Mouse (Mus musculus) liver, embryonic 16.5 days (tissue): Measurements from ENCODE around the gene Rnasek. TPM values are rescaled to one million over a fixed set of nuclear protein-coding genes. Genes with fewer than 3 reads are reported as not detected.

Source experiments
- ATAC-seq: fragments of 200-750 bp; cut with Nextera tagmentation; 2 replicates; pipeline ENCODE4 v1.8.0; 2017; ENCODE audit warnings: low read depth, mild to moderate bottlenecking, moderate number of reproducible peaks, moderate library complexity
- H3K27ac ChIP-seq: fragments of 300-500 bp; sonication (generic); 2 replicates; pipeline ENCODE4 v1.5.1; 2014; ENCODE audit warnings: mild to moderate bottlenecking, low read length
- H3K27me3 ChIP-seq: fragments of 300-500 bp; sonication (generic); 2 replicates; pipeline ENCODE4 v1.6.1; 2014; ENCODE audit warnings: low read depth, low read length, mixed read lengths; ENCODE audit not compliant: control insufficient read depth, insufficient read depth
- H3K36me3 ChIP-seq: fragments of 300-500 bp; sonication (generic); 2 replicates; pipeline ENCODE4 v1.6.1; 2014; ENCODE audit warnings: mild to moderate bottlenecking; ENCODE audit not compliant: control insufficient read depth, insufficient read depth
- H3K4me1 ChIP-seq: fragments of 300-500 bp; sonication (generic); 2 replicates; pipeline ENCODE4 v1.6.1; 2014; ENCODE audit warnings: low read depth, low read length, mixed read lengths; ENCODE audit not compliant: control insufficient read depth
- H3K4me2 ChIP-seq: fragments of 300-500 bp; sonication (generic); 2 replicates; pipeline ENCODE4 v1.6.1; 2014; ENCODE audit warnings: low read depth, low read length, mixed read lengths
- H3K4me3 ChIP-seq: fragments of 300-500 bp; sonication (generic); 2 replicates; pipeline ENCODE4 v1.5.1; 2014; ENCODE audit warnings: low read depth, mild to moderate bottlenecking, low read length
- H3K9ac ChIP-seq: fragments of 300-500 bp; sonication (generic); 2 replicates; pipeline ENCODE4 v1.6.1; 2014; ENCODE audit warnings: low read depth, low read length
- H3K9me3 ChIP-seq: fragments of 300-500 bp; sonication (generic); replicated peaks from 2 replicates; pipeline ENCODE4 v1.6.1; 2016; ENCODE audit warnings: low read length; ENCODE audit not compliant: control insufficient read depth
- WGBS: fragments of 180-500 bp; shearing (Covaris S2); extraction: QIAGEN DNeasy Blood & Tissue Kit; methylation state at CpG from one replicate; pipeline ENCODE4 v1.1.7; 2014; ENCODE audit not compliant: insufficient replicate concordance; 5-methylcytosine and 5-hydroxymethylcytosine counted together
- polyA plus RNA-seq: library from polyadenylated mRNA; unstranded; fragments of >200 nt; fragmentation: Nextera tagmentation; extraction: Ambion mirVana; gene quantifications from 2 replicates; pipeline ENCODE4 v1.2.1, GENCODE M21; 2015

Rnasek gene
- polyA plus RNA-seq, 1 experiment from 2014 or later, result 159 TPM

- no peak overlapping the region for H3K4me3 ChIP-seq
- H3K9ac ChIP-seq, result no peak overlapping the region
- peaks cover 18% of the 10 kb centered on the region for H3K27me3 ChIP-seq
- no peak overlapping the region; the same call in 1 of the 2 replicates for H3K27ac ChIP-seq
- WGBS, result 35% methylated on average over 9 of the region's 9 CpGs
- H3K4me2 ChIP-seq, result no peak overlapping the region; the same call in 1 of the 2 replicates
- peaks cover 58% of the 10 kb centered on the region for H3K4me1 ChIP-seq
- no peaks in the 10 kb centered on the region for H3K9me3 ChIP-seq
- no peaks in the 10 kb centered on the region for H3K36me3 ChIP-seq
- ATAC-seq, result no peak
These were observed 15.9 kb downstream of the Rnasek start for GRCm38 (mm10) chr11:70223724-70224123.

GRCm38 (mm10) chr11:70221603-70222500, 17.8 kb downstream of the Rnasek start:
- Histone ChIP-seq H3K4me1 (peaks cover 39% of the 10 kb centered on the region), H3K36me3 (no peaks in the 10 kb centered on the region), H3K4me3 (peak overlapping the region; percentile 75), H3K9ac (peak overlapping the region; percentile 82), H3K27ac (peak overlapping the region; percentile 98), H3K4me2 (peak overlapping the region; percentile 99), H3K9me3 (no peaks in the 10 kb centered on the region), H3K27me3 (peaks cover 8% of the 10 kb centered on the region)
- ATAC-seq, result peak; percentile 84
- 4% methylated on average over 14 of the region's 14 CpGs for WGBS

- H3K4me3 ChIP-seq, result peak within 1 kb of the TSS; percentile 75
- no peaks in the 10 kb centered on the region for H3K9me3 ChIP-seq
- peak within 1 kb of the TSS; percentile 82 for H3K9ac ChIP-seq
- peak; percentile 85 for ATAC-seq
- peak within 1 kb of the TSS; percentile 98 for H3K27ac ChIP-seq
- no peaks in the 10 kb centered on the region for H3K36me3 ChIP-seq
- peak within 1 kb of the TSS; percentile 99 for H3K4me2 ChIP-seq
- WGBS, result under 1% methylated on average over 28 of the region's 28 CpGs
- peaks cover 3% of the 10 kb centered on the region for H3K27me3 ChIP-seq
- H3K4me1 ChIP-seq, result peaks cover 30% of the 10 kb centered on the region
These were observed 18.7 kb downstream of the Rnasek start, which contains the start of gene Slc16a13 for GRCm38 (mm10) chr11:70220731-70221602. TSS of gene Slc16a13 (minus strand) at chr11:70221064.

GRCm38 (mm10) chr11:70220323-70220722, 19.3 kb downstream of the Rnasek start:
- H3K4me2 ChIP-seq, result peak overlapping the region; percentile 99
- ATAC-seq, result no peak
- H3K9me3 ChIP-seq, result no peaks in the 10 kb centered on the region
- H3K36me3 ChIP-seq, result no peaks in the 10 kb centered on the region
- peaks cover 10% of the 10 kb centered on the region for H3K27me3 ChIP-seq
- H3K4me3 ChIP-seq, result peak overlapping the region; percentile 75
- H3K4me1 ChIP-seq, result peaks cover 30% of the 10 kb centered on the region
- 3% methylated on average over 24 of the region's 24 CpGs for WGBS
- peak overlapping the region; percentile 82 for H3K9ac ChIP-seq
- peak overlapping the region; percentile 98 for H3K27ac ChIP-seq

- ATAC-seq, result no peak
- H3K27ac ChIP-seq, result peak overlapping the region; percentile 98
These were observed 19.8 kb downstream of the Rnasek start for GRCm38 (mm10) chr11:70219873-70220272.

GRCm38 (mm10) chr11:70218741-70219470, 20.7 kb downstream of the Rnasek start:
- Histone ChIP-seq H3K36me3 (no peaks in the 10 kb centered on the region), H3K9me3 (no peaks in the 10 kb centered on the region), H3K4me3 (no peak overlapping the region), H3K9ac (no peak overlapping the region), H3K27me3 (peaks cover 24% of the 10 kb centered on the region), H3K4me2 (no peak overlapping the region), H3K27ac (no peak overlapping the region), H3K4me1 (peaks cover 35% of the 10 kb centered on the region)
- 82% methylated on average over 15 of the region's 15 CpGs for WGBS
- ATAC-seq, result no peak

More at GRCm38 (mm10) chr11:70219873-70220272, 19.8 kb downstream of the Rnasek start:
- peak overlapping the region; percentile 99 for H3K4me2 ChIP-seq
- 60% methylated on average over 7 of the region's 7 CpGs for WGBS
- peak overlapping the region; percentile 75 for H3K4me3 ChIP-seq
- H3K4me1 ChIP-seq, result peaks cover 30% of the 10 kb centered on the region
- H3K36me3 ChIP-seq, result no peaks in the 10 kb centered on the region
- peak overlapping the region; percentile 82 for H3K9ac ChIP-seq
- peaks cover 14% of the 10 kb centered on the region for H3K27me3 ChIP-seq
- no peaks in the 10 kb centered on the region for H3K9me3 ChIP-seq

GRCm38 (mm10) chr11:70218039-70218438, 21.6 kb downstream of the Rnasek start:
- Histone ChIP-seq H3K4me2 (no peak overlapping the region), H3K27ac (no peak overlapping the region), H3K36me3 (no peaks in the 10 kb centered on the region), H3K9me3 (no peaks in the 10 kb centered on the region), H3K4me1 (peaks cover 29% of the 10 kb centered on the region), H3K4me3 (no peak overlapping the region), H3K9ac (no peak overlapping the region), H3K27me3 (peaks cover 32% of the 10 kb centered on the region)
- WGBS, result 57% methylated on average over 4 of the region's 4 CpGs
- no peak for ATAC-seq

GRCm38 (mm10) chr11:70216103-70216502, 23.5 kb downstream of the Rnasek start:
- H3K4me1 ChIP-seq, result peaks cover 18% of the 10 kb centered on the region
- H3K9ac ChIP-seq, result no peak overlapping the region
- ATAC-seq, result no peak
- 68% methylated on average over 3 of the region's 3 CpGs for WGBS
- H3K9me3 ChIP-seq, result no peaks in the 10 kb centered on the region
- no peak overlapping the region for H3K4me3 ChIP-seq
- peaks cover 44% of the 10 kb centered on the region for H3K27me3 ChIP-seq
- no peak overlapping the region for H3K27ac ChIP-seq
- no peak overlapping the region for H3K4me2 ChIP-seq
- H3K36me3 ChIP-seq, result no peaks in the 10 kb centered on the region
